Mouse (Mus musculus) liver, postnatal 0 days (tissue): ENCODE data around the gene Gm49721.
"Not testable (repeated sequence)": the region's sequence is repeated elsewhere in the genome, so short reads cannot be mapped to it uniquely, and the experiment has no call there.

Experiments
- CTCF ChIP-seq: sonication (generic); IDR thresholded peaks from 2 replicates; pipeline ENCODE4 v1.5.1; 2016; ENCODE audit warnings: antibody characterized with exemption, low read depth
- EP300 ChIP-seq: IDR thresholded peaks from 2 replicates; pipeline ENCODE4 v1.6.1; 2016; ENCODE audit warnings: antibody characterized with exemption, low read depth, mild to moderate bottlenecking

DNA sequence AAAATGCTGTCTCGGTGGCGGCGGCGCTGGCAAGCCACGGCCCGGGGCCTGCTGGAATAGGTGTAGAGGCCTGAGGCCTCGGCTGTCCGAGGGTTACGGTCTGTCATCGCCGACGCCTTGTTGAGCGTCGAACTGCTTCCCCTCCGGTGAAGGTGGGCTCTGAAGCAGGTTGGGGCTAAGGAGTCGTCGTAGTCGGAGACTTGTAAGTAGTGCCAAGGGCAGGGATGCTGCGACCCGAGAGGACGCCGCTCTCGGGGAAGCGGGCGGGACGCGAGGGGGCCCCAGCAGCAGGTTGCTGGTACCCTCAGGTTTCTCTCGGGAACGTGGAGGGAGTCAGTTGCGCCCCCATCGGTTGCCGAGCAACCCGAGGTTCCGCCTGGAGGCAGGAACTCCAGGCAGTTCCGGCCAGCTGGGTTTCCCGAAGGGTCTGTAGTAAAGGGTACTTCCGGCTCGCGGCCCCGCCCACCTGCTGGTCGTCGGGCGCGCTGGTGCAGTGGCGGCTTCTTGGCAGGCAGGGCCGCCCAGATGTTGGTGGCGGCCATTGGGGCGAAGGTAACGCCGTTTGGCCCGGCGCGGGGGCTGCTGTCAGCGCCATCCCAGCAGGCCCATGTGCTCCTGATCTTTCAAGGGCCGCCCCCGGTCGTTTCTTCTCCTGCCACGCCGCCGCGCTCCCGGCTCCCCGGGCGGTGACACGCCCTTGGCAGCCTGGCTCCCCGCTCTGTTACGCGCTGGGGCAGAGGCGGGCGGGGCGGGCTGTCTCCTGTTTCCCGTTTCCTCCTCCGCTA is 30.5 kb upstream of the Gm49721 start, which contains the start of gene Rsph3b:
- not testable (repeated sequence) for TF ChIP-seq CTCF, EP300
